Comparison of ENCODE assay signal across 8 mouse cellular contexts in the genomic region with DNA sequence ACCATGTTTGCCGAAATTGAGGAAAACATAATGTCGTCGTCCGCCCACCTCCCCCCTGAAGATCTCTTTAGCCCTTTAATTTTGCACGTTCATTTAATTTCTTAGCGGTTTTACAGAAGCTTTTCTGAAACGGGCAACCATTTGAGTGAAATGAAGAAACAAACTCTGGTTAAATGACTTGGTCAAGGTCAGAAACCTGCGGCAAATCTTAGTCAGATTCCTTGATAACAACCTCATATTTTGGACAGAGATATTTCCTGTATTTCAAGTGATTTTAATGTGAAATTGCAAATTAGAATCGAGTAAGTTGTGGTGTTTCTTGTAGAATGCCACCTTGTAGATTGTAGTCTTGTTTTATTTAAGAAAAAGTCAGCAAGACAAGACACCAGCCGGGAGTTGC. TPM values are rescaled to one million over a fixed set of nuclear protein-coding genes. Genes with fewer than 3 reads are reported as not detected.
DNase-seq lines count a peak whose midpoint lies in the region; ATAC-seq and TF ChIP-seq lines count a peak whose summit lies in the region.

No protein-coding gene starts in this region.

- H3K4me1 ChIP-seq in heart, embryonic 12.5 days (replicated peaks), result peaks cover 16% of the 10 kb centered on the region
- peaks cover 56% of the 10 kb centered on the region for H3K4me1 ChIP-seq in E14TG2a.4 (replicated peaks; ENCODE audit: low read depth, low read length)
- H3K4me1 ChIP-seq in hindbrain, embryonic 10.5 days (replicated peaks), result peaks cover 10% of the 10 kb centered on the region

- peak overlapping the region; percentile 68 for H3K4me2 ChIP-seq in heart, embryonic 12.5 days

- H3K27ac ChIP-seq in heart, embryonic 12.5 days (ENCODE audit: poor library complexity, severe bottlenecking), result no peak overlapping the region
- H3K27ac ChIP-seq in hindbrain, embryonic 10.5 days, result no peak overlapping the region
- H3K27ac ChIP-seq in macrophage, result no peak overlapping the region; the same call in 1 of the 2 replicates

- DNase-seq in heart, adult 8-10 months (ENCODE audit: low spot score), result no peak
- no peak for DNase-seq in hindbrain, embryonic 10.5 days (ENCODE audit: low spot score)
- DNase-seq in cerebellum, adult 9-10 months, result no peak
- no peak for DNase-seq in frontal cortex, adult 2 months (ENCODE audit: extremely low spot score in 1 of 2, low spot score in 1 of 2)

- no peak for TF ChIP-seq CTCF in E14TG2a.4 (conservative IDR thresholded peaks at IDR 0.05; ENCODE audit: low read length)

- peaks cover 14% of the 10 kb centered on the region for H3K27me3 ChIP-seq in heart, embryonic 12.5 days (replicated peaks)
- no peaks in the 10 kb centered on the region for H3K27me3 ChIP-seq in E14TG2a.4 (ENCODE audit: insufficient read depth, low read length)
- peaks cover 12% of the 10 kb centered on the region for H3K27me3 ChIP-seq in hindbrain, embryonic 10.5 days (ENCODE audit: insufficient read depth, poor library complexity, severe bottlenecking)

- peak overlapping the region; percentile 83 for H3K4me3 ChIP-seq in heart, embryonic 12.5 days
- H3K4me3 ChIP-seq in E14TG2a.4 (replicated peaks; ENCODE audit: low read length) (peak overlapping the region; percentile 96), macrophage (ENCODE audit: inconsistent target) (peak overlapping the region; percentile 96)
- peak overlapping the region; percentile 92 for H3K4me3 ChIP-seq in hindbrain, embryonic 10.5 days

- peak overlapping the region; percentile 86 for H3K9ac ChIP-seq in heart, embryonic 12.5 days

- H3K9me3 ChIP-seq in heart, embryonic 12.5 days (replicated peaks), result no peaks in the 10 kb centered on the region
- no peaks in the 10 kb centered on the region for H3K9me3 ChIP-seq in E14TG2a.4 (ENCODE audit: low read length)
- no peaks in the 10 kb centered on the region for H3K9me3 ChIP-seq in hindbrain, embryonic 10.5 days

- WGBS in heart, embryonic 12.5 days, result 25% methylated on average over 10 of the region's 10 CpGs
- WGBS in hindbrain, embryonic 10.5 days, result 41% methylated on average over 10 of the region's 10 CpGs
- 39% methylated on average over 10 of the region's 10 CpGs for WGBS in macrophage (ENCODE audit: missing documents)

- peaks cover 32% of the 10 kb centered on the region for H3K36me3 ChIP-seq in heart, embryonic 12.5 days
- H3K36me3 ChIP-seq in E14TG2a.4 (ENCODE audit: insufficient read depth, low read length), result peaks cover 45% of the 10 kb centered on the region
- H3K36me3 ChIP-seq in hindbrain, embryonic 10.5 days, result peaks cover 40% of the 10 kb centered on the region
- 0 out of 2 replicates have a peak, but pooled peaks cover 6% of the 10 kb centered on the region for H3K36me3 ChIP-seq in macrophage (ENCODE audit: inconsistent target)

- no peak for ATAC-seq in heart, embryonic 12.5 days (ENCODE audit: insufficient number of reproducible peaks, low FRiP score)
- no peak for ATAC-seq in erythroid progenitor cell, adult 5-6 weeks (replicated peaks; ENCODE audit: low FRiP score, poor library complexity, severe bottlenecking)

- H3K79me2 ChIP-seq in macrophage (ENCODE audit: inconsistent target), result peaks cover 57% of the 10 kb centered on the region

RNA-seq across cellular contexts. Expression of gene Tmem39a, which starts 5.0 kb away (rescaled TPM):
- polyA plus RNA-seq in heart, embryonic 12.5 days (2016; fragmentation: Nextera tagmentation; extraction: Ambion mirVana), result 66.2 and 74.5 TPM in 2 replicates
- 10 to 100 TPM; 16.0 to 23.6 (median 17.4) TPM for total RNA-seq in heart, adult 8-10 months (2022)
- polyA plus RNA-seq in hindbrain, embryonic 10.5 days (2016; fragmentation: Nextera tagmentation; extraction: Ambion mirVana), result 69.4 and 92.4 TPM in 2 replicates
- total RNA-seq in macrophage (2018; cell fraction: chromatin; rRNA removed), result 100 to 1,000 TPM in 13 of 26 experiments, 10 to 100 TPM in 13; 44.4 to 526 (median 101) TPM
- total RNA-seq in macrophage (2018; cell fraction: cytosol; rRNA removed), result 10 to 100 TPM in 22 of 26 experiments, 1 to 10 TPM in 4; 9.5 to 58.8 (median 13.7) TPM
- total RNA-seq in macrophage (2018; cell fraction: nucleus; rRNA removed), result 100 to 1,000 TPM in 12 of 26 experiments, 10 to 100 TPM in 14; 36.4 to 487 (median 93.4) TPM
- polyA plus RNA-seq in macrophage (2018), result 8.4 to 15.6 TPM (median 10.1 TPM) in 3 replicates
- polyA plus RNA-seq in frontal cortex, adult 2 months (2012; rRNA removed), result 39.2 and 45.8 TPM in 2 replicates
- total RNA-seq in erythroid progenitor cell, adult 5-6 weeks (2015; ENCODE audit: low replicate concordance), result 28.5 and 33.9 TPM in 2 replicates
- 5.3 and 16.8 TPM in 2 replicates for total RNA-seq in erythroid progenitor cell, adult 5-6 weeks (2017; ENCODE audit: low replicate concordance)

RNA-seq across cellular contexts. Expression of gene Poglut1, which starts 13.5 kb away (rescaled TPM):
- 40.5 and 42.0 TPM in 2 replicates for polyA plus RNA-seq in heart, embryonic 12.5 days (2016; fragmentation: Nextera tagmentation; extraction: Ambion mirVana)
- 10 to 100 TPM; 10.7 to 12.3 (median 11.2) TPM for total RNA-seq in heart, adult 8-10 months (2022)
- 61.3 and 66.9 TPM in 2 replicates for polyA plus RNA-seq in hindbrain, embryonic 10.5 days (2016; fragmentation: Nextera tagmentation; extraction: Ambion mirVana)
- 100 to 1,000 TPM in 2 of 26 experiments, 10 to 100 TPM in 24; 19.9 to 117 (median 51.4) TPM for total RNA-seq in macrophage (2018; cell fraction: chromatin; rRNA removed)
- total RNA-seq in macrophage (2018; cell fraction: cytosol; rRNA removed), result 10 to 100 TPM; 16.4 to 26.6 (median 20.8) TPM
- 10 to 100 TPM; 24.8 to 80.6 (median 42.3) TPM for total RNA-seq in macrophage (2018; cell fraction: nucleus; rRNA removed)
- 17.7 to 23.5 TPM (median 22.5 TPM) in 3 replicates for polyA plus RNA-seq in macrophage (2018)
- polyA plus RNA-seq in frontal cortex, adult 2 months (2012; rRNA removed), result 50.5 and 51.8 TPM in 2 replicates
- total RNA-seq in erythroid progenitor cell, adult 5-6 weeks (2015; ENCODE audit: low replicate concordance), result 2.9 and 10.8 TPM in 2 replicates
- 5.3 TPM in 1 of 2 replicates, not detected in the other for total RNA-seq in erythroid progenitor cell, adult 5-6 weeks (2017; ENCODE audit: low replicate concordance)

RNA-seq across cellular contexts. Expression of gene Timmdc1, which starts 41.1 kb away (rescaled TPM):
- 33.5 and 35.6 TPM in 2 replicates for polyA plus RNA-seq in heart, embryonic 12.5 days (2016; fragmentation: Nextera tagmentation; extraction: Ambion mirVana)
- 10 to 100 TPM; 63.6 to 71.6 (median 66.7) TPM for total RNA-seq in heart, adult 8-10 months (2022)
- 36.1 and 36.7 TPM in 2 replicates for polyA plus RNA-seq in hindbrain, embryonic 10.5 days (2016; fragmentation: Nextera tagmentation; extraction: Ambion mirVana)
- total RNA-seq in macrophage (2018; cell fraction: chromatin; rRNA removed), result 10 to 100 TPM in 16 of 26 experiments, 1 to 10 TPM in 10; 4.5 to 18.5 (median 10.8) TPM
- total RNA-seq in macrophage (2018; cell fraction: cytosol; rRNA removed), result 10 to 100 TPM; 11.3 to 18.7 (median 16.0) TPM
- total RNA-seq in macrophage (2018; cell fraction: nucleus; rRNA removed), result 10 to 100 TPM in 19 of 26 experiments, 1 to 10 TPM in 7; 6.9 to 22.7 (median 14.7) TPM
- polyA plus RNA-seq in macrophage (2018), result 9.5 to 17.4 TPM (median 10.5 TPM) in 3 replicates
- polyA plus RNA-seq in frontal cortex, adult 2 months (2012; rRNA removed), result 16.4 and 18.1 TPM in 2 replicates
- total RNA-seq in erythroid progenitor cell, adult 5-6 weeks (2015; ENCODE audit: low replicate concordance), result 4.0 and 7.5 TPM in 2 replicates
- total RNA-seq in erythroid progenitor cell, adult 5-6 weeks (2017; ENCODE audit: low replicate concordance), result 5.5 and 14.8 TPM in 2 replicates
